Mouse (Mus musculus) central nervous system, embryonic 18 days (tissue): Measurements from ENCODE around the gene Pramel1. TPM values are rescaled to one million over a fixed set of nuclear protein-coding genes. Genes with fewer than 3 reads are reported as not detected.

Experiments
- polyA plus RNA-seq: library from polyadenylated mRNA; depleted of rRNA; stranded (reverse); fragments of >200 nt; gene quantifications from 2 replicates; pipeline ENCODE4 v1.2.3, GENCODE M21; 2012; rRNA removed

The Pramel1 gene
- polyA plus RNA-seq: not detected in 2 replicates

DNA sequence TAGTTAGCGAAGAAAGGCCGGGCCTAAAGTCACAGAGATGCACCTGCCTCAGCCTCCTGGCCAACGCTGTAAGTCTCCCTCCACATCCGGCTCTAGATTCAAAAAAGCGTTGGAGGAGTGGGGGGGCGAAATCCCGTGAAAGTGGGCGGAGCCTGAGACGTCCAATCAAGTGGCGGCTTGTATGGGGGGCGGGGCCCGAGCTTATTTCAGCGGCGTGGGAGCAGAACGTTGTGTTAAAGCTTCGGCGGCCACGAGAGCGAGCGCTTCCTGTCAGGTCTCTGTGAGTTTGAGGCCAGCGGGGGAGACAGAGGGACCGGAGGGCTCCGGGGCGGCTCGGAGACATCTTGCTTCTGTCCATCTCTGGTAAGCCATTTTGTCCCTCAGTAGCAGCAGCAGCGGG lies at the start of gene Pramel1:
Pramel1 (plus strand) TSS at position 248 of the 400 bp plus-strand sequence.

GRCm38 (mm10) chr4:143349484-143349906 lies 44.7 kb upstream of the Pramel1 start, which contains the start of gene Lrrc38:
Gene Lrrc38, plus strand, starts transcription at chr4:143349757.

GRCm38 (mm10) chr4:143412219-143413092 lies 18.2 kb downstream of the Pramel1 start, which contains the start of gene Pramef8:
Gene Pramef8, plus strand, starts transcription at chr4:143412426.

Other genes starting within 250 kb of the Pramel1 start
- 16.6 and 19.9 TPM in 2 replicates for gene Prdm2, start 181.4 kb upstream of the Pramel1 start, polyA plus RNA-seq
- 17.5 and 20.4 TPM in 2 replicates for gene Pdpn, start 94.9 kb upstream of the Pramel1 start, polyA plus RNA-seq
- 0.28 and 0.53 TPM in 2 replicates for gene Lrrc38, start 44.7 kb upstream of the Pramel1 start, polyA plus RNA-seq
- 11.2 and 13.6 TPM in 2 replicates for gene Pramef8, start 18.0 kb downstream of the Pramel1 start, polyA plus RNA-seq
- gene Oog4, start 55.9 kb downstream of the Pramel1 start, polyA plus RNA-seq: not detected in 2 replicates
- gene Gm13043, start 116.9 kb downstream of the Pramel1 start, polyA plus RNA-seq: not detected in 2 replicates
- not detected in 2 replicates for gene Gm13040, start 141.5 kb downstream of the Pramel1 start, polyA plus RNA-seq
- not detected in 2 replicates for gene BC080695, start 157.3 kb downstream of the Pramel1 start, polyA plus RNA-seq
- gene Gm13057, start 157.3 kb downstream of the Pramel1 start, polyA plus RNA-seq: not detected in 2 replicates
- gene Gm13083, start 220.6 kb downstream of the Pramel1 start, polyA plus RNA-seq: not detected in 2 replicates